Mouse (Mus musculus) stomach, postnatal 0 days (tissue): ENCODE measurements around the gene Atxn1. TPM values are rescaled to one million over a fixed set of nuclear protein-coding genes. Genes with fewer than 3 reads are reported as not detected.

Experiments used
- ATAC-seq: fragments of 200-750 bp; cut with Nextera tagmentation; 2 replicates; pipeline ENCODE4 v1.8.0; 2017; ENCODE audit not compliant: low FRiP score, low TSS enrichment
- DNase-seq: peaks from one replicate; pipeline ENCODE4 v3.0.0-alpha.2; 2016; ENCODE audit warnings: low spot score
- H3K27ac ChIP-seq: fragments of 300-500 bp; sonication (generic); replicated peaks from 2 replicates; pipeline ENCODE4 v1.5.1; 2014; ENCODE audit warnings: mild to moderate bottlenecking, control low read depth
- H3K27me3 ChIP-seq: fragments of 300-500 bp; sonication (generic); 2 replicates; pipeline ENCODE4 v1.6.1; 2014; ENCODE audit warnings: low read length; ENCODE audit not compliant: control insufficient read depth, insufficient read depth
- H3K36me3 ChIP-seq: fragments of 300-500 bp; sonication (generic); 2 replicates; pipeline ENCODE4 v1.6.1; 2014; ENCODE audit warnings: low read length, mixed read lengths; ENCODE audit not compliant: control insufficient read depth, insufficient read depth
- H3K4me1 ChIP-seq: fragments of 300-500 bp; sonication (generic); replicated peaks from 2 replicates; pipeline ENCODE4 v1.6.1; 2014; ENCODE audit warnings: antibody characterized with exemption; ENCODE audit not compliant: control insufficient read depth, insufficient read depth
- H3K4me2 ChIP-seq: fragments of 300-500 bp; sonication (generic); replicated peaks from 2 replicates; pipeline ENCODE4 v1.6.1; 2014; ENCODE audit warnings: low read depth, mild to moderate bottlenecking, control low read depth, moderate library complexity
- H3K4me3 ChIP-seq: fragments of 300-500 bp; sonication (generic); 2 replicates; pipeline ENCODE4 v1.5.1; 2014; ENCODE audit warnings: low read depth, low read length, control low read depth
- H3K9ac ChIP-seq: fragments of 300-500 bp; sonication (generic); 2 replicates; pipeline ENCODE4 v1.6.1; 2014; ENCODE audit warnings: mild to moderate bottlenecking, low read length, control low read depth, mixed read lengths
- H3K9me3 ChIP-seq: fragments of 300-500 bp; sonication (generic); 2 replicates; pipeline ENCODE4 v1.6.1; 2016; ENCODE audit warnings: low read length; ENCODE audit not compliant: control insufficient read depth
- CTCF ChIP-seq: IDR thresholded peaks from 2 replicates; pipeline ENCODE4 v1.5.1; 2016; ENCODE audit warnings: antibody characterized with exemption, low read depth, mild to moderate bottlenecking, moderate library complexity
- EP300 ChIP-seq: optimal IDR thresholded peaks from 2 replicates; pipeline ENCODE3; 2016; ENCODE audit warnings: antibody characterized with exemption
- WGBS: fragments of 180-500 bp; shearing (Covaris S2); extraction: QIAGEN DNeasy Blood & Tissue Kit; methylation state at CpG from one replicate; pipeline ENCODE4 v1.1.7; 2014; 5-methylcytosine and 5-hydroxymethylcytosine counted together
- polyA plus RNA-seq: library from polyadenylated mRNA; unstranded; fragments of >200 nt; fragmentation: Nextera tagmentation; extraction: Ambion mirVana; gene quantifications from 2 replicates; pipeline ENCODE4 v1.2.1, GENCODE M21; 2015

The Atxn1 gene
- polyA plus RNA-seq, 1 experiment from 2014 or later: 7.0 TPM

DNA sequence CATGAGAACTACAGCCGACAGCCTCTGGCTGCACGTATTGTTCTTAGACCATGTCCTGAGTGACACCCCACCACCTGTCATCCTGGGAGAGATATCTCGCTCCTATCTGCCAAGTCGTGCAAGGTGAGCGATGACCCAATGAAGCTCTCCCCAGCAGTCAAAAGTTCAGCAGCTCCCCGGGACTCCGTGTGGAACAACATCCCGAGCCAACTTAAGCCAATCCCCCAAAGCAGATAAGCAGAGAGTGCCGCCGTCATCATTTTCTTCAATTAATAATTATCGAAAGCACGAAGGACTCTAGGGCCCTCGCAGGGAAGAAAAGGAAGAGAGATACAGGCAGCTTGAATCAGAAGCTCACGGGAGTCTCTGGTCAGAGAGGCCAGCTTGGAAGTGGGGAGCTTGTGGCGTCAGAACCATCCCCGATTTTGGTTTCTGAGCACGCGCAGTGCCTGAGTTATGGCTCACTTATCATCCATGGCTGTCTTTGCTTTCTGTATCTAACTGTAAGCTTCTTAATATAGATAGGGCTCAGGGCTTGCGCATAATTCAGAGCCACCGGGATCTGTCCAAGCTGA lies 13.7 kb downstream of the Atxn1 start:
- H3K27me3 ChIP-seq: no peaks in the 10 kb centered on the region
- 0 out of 2 replicates have a peak, but pooled peaks cover 2% of the 10 kb centered on the region for H3K4me1 ChIP-seq
- ATAC-seq (0 out of 2 replicates have a peak, but pooled peaks have one; percentile 37), DNase-seq (no peak)
- H3K4me2 ChIP-seq: no peak overlapping the region
- no peak overlapping the region for H3K27ac ChIP-seq
- WGBS: 68% methylated on average over 20 of the region's 20 CpGs
- H3K9me3 ChIP-seq: no peaks in the 10 kb centered on the region
- peaks cover 3% of the 10 kb centered on the region; the same call in 1 of the 2 replicates for H3K36me3 ChIP-seq
- TF ChIP-seq EP300: no peak
- TF ChIP-seq CTCF: no peak
- H3K9ac ChIP-seq: no peak overlapping the region
- H3K4me3 ChIP-seq: no peak overlapping the region

DNA sequence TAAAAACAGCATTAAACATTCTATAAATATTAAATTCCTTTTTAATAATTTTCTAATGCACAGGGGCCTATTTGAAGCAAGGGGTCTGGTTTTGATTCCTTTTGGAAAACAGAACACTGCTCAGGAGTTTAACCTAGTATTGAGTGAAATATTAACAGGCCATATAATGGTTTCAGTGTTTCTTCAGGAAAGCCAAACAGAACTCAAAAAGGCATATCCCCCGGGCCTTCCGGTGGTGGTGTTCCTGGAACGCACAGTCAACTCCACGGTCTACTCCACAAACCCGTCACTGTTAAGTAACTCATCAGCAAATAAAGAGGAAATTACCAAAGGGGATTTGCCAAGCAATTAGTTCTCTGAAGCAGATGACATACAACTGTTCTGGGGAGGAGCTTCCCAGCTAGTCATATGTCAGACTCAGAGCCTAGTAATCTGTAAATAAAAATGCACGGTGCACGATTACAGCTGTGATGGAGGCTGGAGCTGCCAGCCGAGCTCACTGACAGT lies 14.4 kb downstream of the Atxn1 start:
- Histone ChIP-seq H3K9me3 (no peaks in the 10 kb centered on the region), H3K4me2 (no peak overlapping the region), H3K27ac (no peak overlapping the region), H3K9ac (no peak overlapping the region), H3K4me3 (no peak overlapping the region), H3K36me3 (peaks cover 3% of the 10 kb centered on the region; the same call in 1 of the 2 replicates), H3K4me1 (0 out of 2 replicates have a peak, but pooled peaks cover 2% of the 10 kb centered on the region), H3K27me3 (no peaks in the 10 kb centered on the region)
- WGBS: 23% methylated on average over 8 of the region's 8 CpGs
- ATAC-seq: 0 out of 2 replicates have a peak, but pooled peaks have one; percentile 21
- no peak for TF ChIP-seq EP300
- no peak for TF ChIP-seq CTCF
- DNase-seq: no peak

DNA sequence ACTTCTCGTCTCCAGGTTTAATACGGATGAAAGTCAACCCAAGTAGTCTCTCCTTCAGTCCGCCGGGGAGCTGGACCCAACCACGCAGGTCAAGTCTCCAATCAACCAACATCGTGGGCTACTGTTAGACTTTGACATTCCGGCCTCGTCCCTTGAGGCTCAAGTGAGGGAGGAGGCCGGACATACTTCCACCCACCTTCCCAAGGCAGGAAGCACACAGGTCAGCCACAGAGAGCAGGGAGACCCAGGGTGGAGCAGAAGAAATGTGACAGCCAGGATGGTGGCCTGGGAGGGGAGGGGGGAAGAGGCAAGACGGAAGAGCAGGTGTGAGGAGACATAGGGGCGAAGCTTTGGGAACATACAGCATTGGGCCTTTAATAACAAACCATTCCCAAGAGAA lies 18.7 kb downstream of the Atxn1 start:
- no peak overlapping the region for H3K27ac ChIP-seq
- no peaks in the 10 kb centered on the region for H3K36me3 ChIP-seq
- 91% methylated on average over 11 of the region's 11 CpGs for WGBS
- H3K9ac ChIP-seq: no peak overlapping the region
- no peaks in the 10 kb centered on the region for H3K9me3 ChIP-seq
- no peak overlapping the region for H3K4me3 ChIP-seq
- ATAC-seq (no peak), DNase-seq (no peak)
- H3K4me2 ChIP-seq: no peak overlapping the region
- TF ChIP-seq CTCF: no peak
- TF ChIP-seq EP300: no peak
- 0 out of 2 replicates have a peak, but pooled peaks cover 2% of the 10 kb centered on the region for H3K4me1 ChIP-seq
- H3K27me3 ChIP-seq: no peaks in the 10 kb centered on the region

DNA sequence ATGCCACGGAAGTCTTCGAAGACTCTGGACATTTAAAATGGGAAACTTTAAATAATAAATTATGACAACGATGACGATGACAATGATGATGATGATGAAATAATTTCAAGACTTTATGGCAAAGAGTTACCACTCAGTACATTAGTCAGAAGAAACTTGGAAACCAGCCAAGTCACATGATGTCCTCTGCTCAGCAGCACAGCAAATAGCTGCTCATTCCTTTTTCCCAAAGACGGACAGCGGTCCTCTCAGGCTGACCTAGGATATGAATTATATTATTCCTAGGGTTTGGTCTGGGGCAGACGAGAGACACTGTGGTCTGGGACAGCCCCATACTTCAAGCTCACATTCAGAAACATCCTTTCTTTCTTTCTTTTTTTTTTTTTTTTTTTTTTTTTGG lies 22.5 kb downstream of the Atxn1 start:
- ATAC-seq: no peak
- no peaks in the 10 kb centered on the region for H3K27me3 ChIP-seq

DNA sequence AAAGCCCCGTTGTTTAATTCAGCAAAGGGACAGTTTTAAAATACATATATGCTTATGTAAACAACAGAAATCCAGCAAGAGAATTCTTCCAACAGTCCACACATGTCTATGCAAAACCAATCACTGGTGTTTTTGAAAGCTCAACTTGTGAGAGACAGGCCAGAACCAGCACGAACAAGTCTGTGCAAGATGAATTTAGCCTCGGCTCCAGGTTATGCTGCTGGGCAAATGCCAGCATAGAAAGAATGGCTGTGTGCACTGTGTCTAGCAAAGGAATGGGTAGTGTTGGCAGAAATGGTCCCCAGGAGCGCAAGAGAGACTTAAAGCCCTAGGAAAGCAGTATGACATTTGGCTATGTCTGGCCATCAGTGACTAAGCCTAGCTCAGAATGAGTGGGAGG lies 24.1 kb downstream of the Atxn1 start:
- DNase-seq (no peak), ATAC-seq (no peak)
- H3K4me1 ChIP-seq: no peaks in the 10 kb centered on the region
- H3K4me3 ChIP-seq: no peak overlapping the region
- no peak overlapping the region for H3K9ac ChIP-seq
- no peaks in the 10 kb centered on the region for H3K9me3 ChIP-seq
- H3K4me2 ChIP-seq: no peak overlapping the region
- TF ChIP-seq EP300 (no peak), CTCF (no peak)
- H3K36me3 ChIP-seq: no peaks in the 10 kb centered on the region
- WGBS: 39% methylated on average over 4 of the region's 4 CpGs
- H3K27ac ChIP-seq: peak overlapping the region; percentile 40; the same call in 1 of the 2 replicates
- H3K27me3 ChIP-seq: no peaks in the 10 kb centered on the region

More for the DNA sequence above, 22.5 kb downstream of the Atxn1 start:
- Histone ChIP-seq H3K9ac (no peak overlapping the region), H3K9me3 (no peaks in the 10 kb centered on the region), H3K27ac (no peak overlapping the region), H3K4me2 (no peak overlapping the region), H3K36me3 (no peaks in the 10 kb centered on the region), H3K4me1 (no peaks in the 10 kb centered on the region), H3K4me3 (no peak overlapping the region)
- WGBS: 81% methylated on average over 7 of the region's 7 CpGs
- DNase-seq: no peak
- TF ChIP-seq CTCF: no peak
- no peak for TF ChIP-seq EP300

DNA sequence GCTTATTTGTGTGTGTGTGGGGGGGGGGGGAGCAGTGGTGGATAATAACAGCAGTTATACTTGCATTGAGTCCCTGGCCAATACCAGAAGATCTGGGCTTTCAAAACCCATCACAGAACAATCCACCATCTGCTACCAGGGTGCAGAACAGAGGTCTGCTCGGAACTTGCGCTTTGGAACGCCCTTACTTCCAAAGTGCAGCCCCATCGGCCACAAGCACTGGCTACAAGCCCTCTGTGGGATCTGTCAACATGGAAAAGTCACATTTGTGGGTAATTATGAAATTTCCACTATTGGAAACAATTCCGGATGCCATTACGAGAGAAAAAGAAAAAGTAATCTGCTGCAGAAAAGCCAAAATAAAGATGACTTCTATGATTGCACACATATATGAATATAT lies 25.2 kb downstream of the Atxn1 start:
- WGBS: 78% methylated on average over 6 of the region's 6 CpGs

More for the DNA sequence above, 25.2 kb downstream of the Atxn1 start:
- TF ChIP-seq EP300 (no peak), CTCF (no peak)
- no peaks in the 10 kb centered on the region for H3K27me3 ChIP-seq
- H3K4me2 ChIP-seq: no peak overlapping the region
- no peaks in the 10 kb centered on the region for H3K36me3 ChIP-seq
- H3K9me3 ChIP-seq: no peaks in the 10 kb centered on the region
- H3K4me3 ChIP-seq: no peak overlapping the region
- ATAC-seq: no peak
- no peak overlapping the region for H3K27ac ChIP-seq
- H3K9ac ChIP-seq: no peak overlapping the region
- DNase-seq: no peak
- no peaks in the 10 kb centered on the region for H3K4me1 ChIP-seq
